Mouse (Mus musculus) cerebellum, postnatal 4 days (tissue): ENCODE measurements at regions not wholly inside any gene's neighbourhood (a gene's known extent, or its start where the extent isn't known, plus 50 kb on each side); places are given as distances from the start of the nearest gene placed in this dataset.

Source experiments
- DNase-seq, 2 experiments: peaks; one replicate each; pipeline ENCODE4 v3.0.0; 2022; ENCODE audit warnings: low spot score in 2 of 2, mixed read lengths in 1 of 2

DNA sequence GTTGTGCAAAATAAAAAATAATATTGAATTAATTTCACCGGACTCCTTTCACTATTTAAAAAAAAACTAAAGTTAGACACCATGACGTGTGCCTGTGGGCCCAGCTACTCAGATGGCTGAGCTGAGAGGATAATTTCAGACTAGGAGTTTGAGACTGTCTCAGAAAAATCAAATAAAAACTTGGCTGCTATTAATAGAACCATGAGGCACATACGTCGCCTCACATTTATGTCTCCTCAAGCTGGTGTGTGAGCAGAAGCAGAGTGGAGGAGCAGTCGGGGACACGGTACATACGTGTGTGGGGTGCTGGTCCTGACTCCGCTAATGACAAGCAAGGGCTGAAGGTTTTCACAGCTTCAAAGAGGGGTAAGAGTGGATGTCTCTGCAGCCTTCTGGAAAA is 52.8 kb upstream of the Dmrtb1 start:
- DNase-seq = no peak

- peak; percentile 93 to 97 for DNase-seq
Observed at GRCm38 (mm10) chr4:107737907-107738306, 53.9 kb upstream of the Dmrtb1 start.

- DNase-seq = no peak
Observed at GRCm38 (mm10) chr4:107738776-107739175, 54.7 kb upstream of the Dmrtb1 start.

- DNase-seq = no peak
Observed at GRCm38 (mm10) chr4:107739789-107740405, 55.9 kb upstream of the Dmrtb1 start.

DNA sequence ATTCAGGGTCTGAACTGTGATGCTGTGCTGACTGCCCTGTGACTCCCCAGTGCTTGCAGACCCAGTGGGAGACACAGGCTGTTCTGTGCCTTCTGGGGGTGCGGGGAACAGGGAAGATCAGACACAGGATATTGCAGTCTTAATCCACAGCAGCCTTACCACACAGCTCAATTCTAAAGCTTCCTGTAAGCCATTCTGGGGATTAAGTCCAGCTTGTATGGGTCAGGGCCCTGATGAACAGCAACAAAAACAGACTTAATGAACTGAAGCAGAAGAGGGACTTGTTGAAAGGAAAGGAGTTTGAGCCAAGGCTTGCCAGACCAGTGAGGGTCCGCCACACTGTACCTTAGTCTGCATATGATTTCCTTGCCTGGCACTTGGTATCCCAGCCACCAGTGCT is 58.4 kb upstream of the Lrp8 start:
- DNase-seq = no peak

DNA sequence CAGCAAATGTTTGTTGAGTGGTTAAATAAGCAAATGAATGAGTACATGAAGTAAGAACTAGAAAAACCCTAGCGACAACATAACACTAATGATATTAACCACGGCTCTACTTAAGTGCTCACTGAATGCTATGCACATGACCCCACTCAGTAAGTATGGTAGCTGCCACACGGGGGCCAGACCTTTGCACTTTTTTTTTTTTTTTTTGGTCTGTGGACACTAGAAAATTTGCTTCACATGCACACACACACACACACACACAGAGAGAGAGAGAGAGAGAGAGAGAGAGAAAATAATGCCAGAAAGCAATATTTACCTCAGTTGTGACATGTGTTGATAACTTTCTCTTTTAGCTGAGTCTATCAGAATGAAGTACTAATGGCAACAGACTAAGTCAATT is 55.7 kb upstream of the Lrp8 start:
- DNase-seq = no peak

- DNase-seq = no peak
Observed at GRCm38 (mm10) chr4:107746923-107747431, 55.1 kb upstream of the Lrp8 start.

GRCm38 (mm10) chr4:107747454-107747853 is 54.6 kb upstream of the Lrp8 start:
- no peak for DNase-seq

DNA sequence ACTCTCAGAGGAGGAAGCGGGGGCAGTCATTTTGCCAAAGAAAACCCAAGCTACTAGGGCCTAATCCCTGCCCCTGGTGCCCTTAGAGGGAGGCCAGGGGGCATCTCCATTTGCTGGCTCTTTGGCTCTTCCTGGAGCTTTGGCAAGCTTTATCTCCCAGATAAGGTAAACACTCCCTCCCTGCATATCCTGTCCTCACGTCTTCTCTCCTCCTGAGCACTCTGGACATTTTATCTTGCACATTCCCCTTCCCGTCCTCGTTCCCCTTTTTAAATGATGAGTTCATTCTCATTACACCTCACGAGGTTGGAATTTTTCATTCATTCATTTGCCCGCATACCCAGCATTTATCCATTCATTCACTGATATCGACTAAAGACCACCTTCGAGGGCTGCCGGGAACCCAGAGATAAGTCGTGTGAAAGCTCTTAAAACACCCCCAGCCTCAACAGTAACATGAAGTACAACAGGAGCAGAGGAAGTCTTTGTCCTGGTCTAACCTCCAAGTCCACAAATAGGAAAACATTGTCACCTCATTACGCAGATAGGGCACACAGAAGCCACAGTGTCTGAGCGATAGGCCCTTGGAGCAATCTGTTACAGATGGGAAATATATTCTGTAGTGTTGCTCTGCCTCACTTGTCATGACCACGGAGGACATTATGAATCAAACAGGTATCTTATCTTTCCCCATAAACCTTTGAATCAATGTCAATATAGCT is 54.0 kb upstream of the Lrp8 start:
- DNase-seq = no peak

GRCm38 (mm10) chr4:107749045-107749444 is 53.0 kb upstream of the Lrp8 start:
- no peak for DNase-seq

- DNase-seq = no peak
Observed at GRCm38 (mm10) chr4:107750017-107750416, 52.0 kb upstream of the Lrp8 start.
